10 mouse cellular contexts compared by ENCODE assay signal in the genomic region with DNA sequence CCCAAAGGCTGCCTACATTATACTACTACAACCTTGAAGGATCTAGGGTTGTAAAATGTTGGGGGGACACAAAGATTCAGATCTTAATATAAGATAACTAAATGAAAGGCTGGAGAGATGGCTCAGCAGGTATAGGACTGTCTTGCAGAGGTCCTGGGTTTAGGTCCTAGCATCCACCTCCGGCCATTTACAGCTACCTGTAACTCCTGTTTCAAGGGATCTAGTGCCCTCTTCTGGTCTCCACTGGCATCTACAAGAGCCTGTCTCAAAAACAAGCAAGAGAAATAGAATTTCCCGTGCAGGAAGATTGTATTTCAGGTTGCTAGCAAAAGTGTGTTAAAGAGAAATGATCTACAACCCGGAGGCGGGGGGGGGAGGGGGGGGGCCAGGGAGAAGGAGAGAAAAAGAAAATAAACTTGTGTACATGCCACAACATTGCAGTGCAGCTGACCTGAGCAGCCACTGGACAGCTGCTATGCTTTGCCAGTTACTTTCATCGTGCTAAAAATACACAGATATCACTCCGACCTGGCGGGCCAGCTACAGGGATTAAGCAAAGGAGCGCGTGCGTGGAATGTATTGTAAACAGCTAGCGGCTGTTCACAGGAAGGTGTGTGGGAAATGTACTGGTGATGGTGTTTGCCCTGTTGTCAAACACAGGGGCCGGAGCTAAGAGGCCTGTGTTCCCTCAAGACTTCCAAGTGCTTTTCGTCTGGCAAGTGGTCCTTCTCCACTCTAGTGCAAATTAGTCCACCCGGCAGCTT. TPM values are rescaled to one million over a fixed set of nuclear protein-coding genes. Genes with fewer than 3 reads are reported as not detected.
DNase-seq lines count a peak whose midpoint lies in the region; ATAC-seq and TF ChIP-seq lines count a peak whose summit lies in the region.
"Had no signal": no experiment of that assay in that cellular context is flagged by ENCODE, and none has a peak within 500 bp of the region (broad histone marks: within the 10 kb centered on the region; RNA-seq: fewer than 3 reads in every experiment).

No protein-coding gene starts in this region.

- 34% methylated on average over 14 of the region's 14 CpGs for WGBS in forebrain, postnatal 0 days
- 28% methylated on average over 14 of the region's 14 CpGs for WGBS in forebrain, embryonic 16.5 days
- 41% methylated on average over 14 of the region's 14 CpGs for WGBS in liver, embryonic 12.5 days (ENCODE audit: insufficient replicate concordance)

- no peak overlapping the region for H3K27ac ChIP-seq in forebrain, postnatal 0 days (ENCODE audit: low read depth, low read length)
- H3K27ac ChIP-seq in forebrain, embryonic 16.5 days (ENCODE audit: low read length): no peak overlapping the region
- no peak overlapping the region; the same call in 1 of the 2 replicates for H3K27ac ChIP-seq in liver, embryonic 12.5 days
- H3K27ac ChIP-seq: neural tube, embryonic 13.5 days had no signal

- no peaks in the 10 kb centered on the region for H3K27me3 ChIP-seq in forebrain, postnatal 0 days (ENCODE audit: insufficient read depth, low read length)
- H3K27me3 ChIP-seq in forebrain, embryonic 16.5 days (replicated peaks; ENCODE audit: control insufficient read depth, insufficient read depth, low read length): no peaks in the 10 kb centered on the region
- no peaks in the 10 kb centered on the region for H3K27me3 ChIP-seq in E14TG2a.4 (ENCODE audit: insufficient read depth, low read length)
- no peaks in the 10 kb centered on the region for H3K27me3 ChIP-seq in liver, embryonic 12.5 days (replicated peaks)
- H3K27me3 ChIP-seq: neural tube, embryonic 13.5 days had no signal

- H3K4me3 ChIP-seq in forebrain, postnatal 0 days (ENCODE audit: low read depth, low read length): no peak overlapping the region
- H3K4me3 ChIP-seq in forebrain, embryonic 16.5 days (replicated peaks; ENCODE audit: low read length): no peak overlapping the region
- H3K4me3 ChIP-seq in E14TG2a.4 (replicated peaks; ENCODE audit: low read length): no peak overlapping the region
- no peak overlapping the region for H3K4me3 ChIP-seq in liver, embryonic 12.5 days
- H3K4me3 ChIP-seq: neural tube, embryonic 13.5 days had no signal

- TF ChIP-seq CTCF in forebrain, postnatal 0 days (IDR thresholded peaks at IDR 0.05; ENCODE audit: low read depth): peak; percentile 58
- TF ChIP-seq CTCF in E14TG2a.4 (conservative IDR thresholded peaks at IDR 0.05; ENCODE audit: low read length): peak; percentile 89

- H3K36me3 ChIP-seq in forebrain, postnatal 0 days (ENCODE audit: insufficient read depth): no peaks in the 10 kb centered on the region
- no peaks in the 10 kb centered on the region for H3K36me3 ChIP-seq in forebrain, embryonic 16.5 days (ENCODE audit: control insufficient read depth, insufficient read depth)
- H3K36me3 ChIP-seq in E14TG2a.4 (ENCODE audit: insufficient read depth, low read length): no peaks in the 10 kb centered on the region
- H3K36me3 ChIP-seq in liver, embryonic 12.5 days: no peaks in the 10 kb centered on the region
- H3K36me3 ChIP-seq: neural tube, embryonic 13.5 days had no signal

- no peak overlapping the region for H3K4me2 ChIP-seq in forebrain, postnatal 0 days (ENCODE audit: low read depth)
- no peak overlapping the region for H3K4me2 ChIP-seq in forebrain, embryonic 16.5 days (ENCODE audit: low read length)
- H3K4me2 ChIP-seq in liver, embryonic 12.5 days: peak overlapping the region; percentile 27; the same call in 1 of the 2 replicates
- H3K4me2 ChIP-seq: neural tube, embryonic 13.5 days had no signal

- DNase-seq in forebrain, postnatal 0 days: no peak
- DNase-seq in embryo, embryonic 10 days (ENCODE audit: low spot score): peak; percentile 65
- peak; percentile 68 to 72 for DNase-seq in heart, postnatal 10 days
- DNase-seq in spleen, postnatal 36 days (ENCODE audit: low spot score in 2 of 2): peak; percentile 55 to 71
- no peak for DNase-seq in ovary, postnatal 36 days (ENCODE audit: low spot score)

- H3K9me3 ChIP-seq in forebrain, postnatal 0 days (ENCODE audit: low read length): no peaks in the 10 kb centered on the region
- H3K9me3 ChIP-seq in forebrain, embryonic 16.5 days (ENCODE audit: control insufficient read depth, low read length): peaks cover 3% of the 10 kb centered on the region; the same call in 1 of the 2 replicates
- H3K9me3 ChIP-seq in E14TG2a.4 (ENCODE audit: low read length): no peaks in the 10 kb centered on the region
- H3K9me3 ChIP-seq in liver, embryonic 12.5 days (replicated peaks): no peaks in the 10 kb centered on the region
- H3K9me3 ChIP-seq: neural tube, embryonic 13.5 days had no signal

- no peak overlapping the region for H3K9ac ChIP-seq in forebrain, postnatal 0 days
- no peak overlapping the region for H3K9ac ChIP-seq in forebrain, embryonic 16.5 days (replicated peaks; ENCODE audit: low read depth, low read length)
- peak overlapping the region; percentile 39; the same call in 1 of the 2 replicates for H3K9ac ChIP-seq in liver, embryonic 12.5 days
- H3K9ac ChIP-seq: neural tube, embryonic 13.5 days had no signal

- H3K4me1 ChIP-seq in forebrain, postnatal 0 days (ENCODE audit: insufficient read depth): no peaks in the 10 kb centered on the region
- peaks cover 5% of the 10 kb centered on the region; the same call in 1 of the 2 replicates for H3K4me1 ChIP-seq in forebrain, embryonic 16.5 days (replicated peaks; ENCODE audit: control insufficient read depth, insufficient read depth, low read length)
- peaks cover 19% of the 10 kb centered on the region for H3K4me1 ChIP-seq in E14TG2a.4 (replicated peaks; ENCODE audit: low read depth, low read length)
- peaks cover 26% of the 10 kb centered on the region for H3K4me1 ChIP-seq in liver, embryonic 12.5 days

- intact Hi-C loops in heart, postnatal 10 days (cut with DNase I): no loop called here

- no peak for ATAC-seq in forebrain, postnatal 0 days
- no peak for ATAC-seq in forebrain, embryonic 16.5 days
- no peak for ATAC-seq in liver, embryonic 12.5 days

RNA-seq across cellular contexts. Expression of a gene that starts 8.3 kb away (rescaled TPM):
- 18.0 and 18.1 TPM in 2 replicates for total RNA-seq in forebrain, postnatal 0 days (2014; rRNA removed)
- 21.2 and 22.2 TPM in 2 replicates for polyA plus RNA-seq in forebrain, postnatal 0 days (2015; fragmentation: Nextera tagmentation; extraction: Ambion mirVana)
- polyA plus RNA-seq in forebrain, embryonic 16.5 days (2015; fragmentation: Nextera tagmentation; extraction: Ambion mirVana): 18.6 and 19.3 TPM in 2 replicates
- 10 to 100 TPM; 11.1 to 11.7 TPM for total RNA-seq in heart, postnatal 10 days (2021)
- polyA plus RNA-seq in liver, embryonic 12.5 days (2016; fragmentation: Nextera tagmentation; extraction: Ambion mirVana): 28.2 and 30.3 TPM in 2 replicates

RNA-seq across cellular contexts. Expression of a gene that starts 13.1 kb away (rescaled TPM):
- 0.23 TPM in 1 of 2 replicates, not detected in the other for total RNA-seq in forebrain, postnatal 0 days (2014; rRNA removed)
- 1.1 and 1.5 TPM in 2 replicates for polyA plus RNA-seq in forebrain, postnatal 0 days (2015; fragmentation: Nextera tagmentation; extraction: Ambion mirVana)
- polyA plus RNA-seq in forebrain, embryonic 16.5 days (2015; fragmentation: Nextera tagmentation; extraction: Ambion mirVana): 1.7 TPM in 1 of 2 replicates, not detected in the other
- total RNA-seq in heart, postnatal 10 days (2021): not detected
- not detected in 2 replicates for polyA plus RNA-seq in liver, embryonic 12.5 days (2016; fragmentation: Nextera tagmentation; extraction: Ambion mirVana)
- total RNA-seq: common myeloid progenitor, adult 5-6 weeks had no signal

RNA-seq across cellular contexts. Expression of a gene that starts 45.1 kb away (rescaled TPM):
- total RNA-seq in forebrain, postnatal 0 days (2014; rRNA removed): 13.8 and 19.4 TPM in 2 replicates
- polyA plus RNA-seq in forebrain, postnatal 0 days (2015; fragmentation: Nextera tagmentation; extraction: Ambion mirVana): 10.7 and 14.4 TPM in 2 replicates
- 13.0 and 13.8 TPM in 2 replicates for polyA plus RNA-seq in forebrain, embryonic 16.5 days (2015; fragmentation: Nextera tagmentation; extraction: Ambion mirVana)
- total RNA-seq in heart, postnatal 10 days (2021): 10 to 100 TPM; 18.7 to 20.2 TPM
- 11.6 and 11.9 TPM in 2 replicates for polyA plus RNA-seq in liver, embryonic 12.5 days (2016; fragmentation: Nextera tagmentation; extraction: Ambion mirVana)

Comparison
In these comparisons a context has a peak if more than half of its experiments do, and no peak if none do; other contexts are left out.
1. DNase-seq: peak in embryo, embryonic 10 days (single experiment), heart, postnatal 10 days (2 of 2) and spleen, postnatal 36 days (2 of 2); none in forebrain, postnatal 0 days (single experiment) and ovary, postnatal 36 days (single experiment).